Mouse (Mus musculus): Measurements from ENCODE around the gene Gm37240. TPM values are rescaled to one million over a fixed set of nuclear protein-coding genes. Genes with fewer than 3 reads are reported as not detected.

Gene Gm37240
- total and polyA plus RNA-seq, 3 experiments = 7.4 to 12.2 (median 7.4) TPM

DNA sequence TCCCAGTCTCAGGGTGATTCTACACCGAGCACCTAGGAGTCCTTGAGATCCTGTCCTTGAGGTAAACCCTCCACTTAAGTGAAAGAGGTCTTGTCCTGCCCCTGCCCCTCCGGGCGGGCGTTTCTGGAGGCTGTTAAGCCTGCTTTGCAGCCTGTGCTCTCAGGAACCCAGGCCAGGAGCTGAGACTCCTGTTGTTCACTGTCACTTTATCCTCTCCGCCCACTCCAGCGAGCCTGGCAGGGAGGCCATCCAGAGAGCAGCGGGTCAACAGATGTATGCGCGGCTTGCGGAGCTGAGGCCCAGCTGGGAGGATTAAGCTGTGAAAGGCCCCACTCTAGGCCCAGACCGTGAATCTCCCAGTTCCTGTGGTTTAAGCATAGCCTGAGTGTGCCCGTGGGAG is 701.5 kb downstream of the Gm37240 start:
- DNase-seq = no peak

DNA sequence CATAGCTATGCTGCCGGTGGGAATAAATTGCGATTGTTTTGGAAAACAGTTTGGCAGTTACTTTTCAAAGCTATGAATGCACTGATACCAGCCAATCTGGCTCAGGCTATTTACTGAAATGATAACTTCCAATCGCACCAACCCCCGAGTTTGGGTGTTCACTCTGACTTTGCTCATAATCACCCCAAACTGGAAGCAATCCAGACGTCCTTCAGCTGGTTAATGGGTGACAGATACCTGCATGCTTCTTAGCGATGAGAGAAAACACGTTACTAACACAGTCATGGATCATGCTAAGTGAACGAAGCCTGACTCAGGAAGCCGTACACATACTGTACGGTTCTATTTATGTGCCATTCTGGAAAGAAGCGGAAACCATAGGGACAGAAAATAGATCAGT is 702.4 kb downstream of the Gm37240 start:
- no peak for DNase-seq

DNA sequence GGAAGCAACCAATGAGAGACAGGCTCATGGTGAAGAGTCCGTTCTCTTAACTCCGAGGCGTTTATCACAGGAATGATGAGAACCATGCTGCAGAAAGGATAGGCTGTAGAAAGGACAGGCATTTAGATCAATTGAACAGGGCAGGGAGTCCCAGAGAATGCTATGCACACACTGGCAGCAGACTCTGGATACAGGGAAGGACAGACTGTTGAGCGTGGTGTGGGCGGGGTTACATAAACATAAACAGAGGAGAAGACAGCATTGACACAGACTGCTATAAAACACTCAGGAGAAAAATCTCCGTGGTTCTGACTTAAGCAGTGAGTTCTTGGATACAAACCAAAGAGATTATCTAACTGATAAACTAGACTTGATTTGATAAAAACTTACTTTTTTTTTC is 703.2 kb downstream of the Gm37240 start:
- no peak for DNase-seq

DNA sequence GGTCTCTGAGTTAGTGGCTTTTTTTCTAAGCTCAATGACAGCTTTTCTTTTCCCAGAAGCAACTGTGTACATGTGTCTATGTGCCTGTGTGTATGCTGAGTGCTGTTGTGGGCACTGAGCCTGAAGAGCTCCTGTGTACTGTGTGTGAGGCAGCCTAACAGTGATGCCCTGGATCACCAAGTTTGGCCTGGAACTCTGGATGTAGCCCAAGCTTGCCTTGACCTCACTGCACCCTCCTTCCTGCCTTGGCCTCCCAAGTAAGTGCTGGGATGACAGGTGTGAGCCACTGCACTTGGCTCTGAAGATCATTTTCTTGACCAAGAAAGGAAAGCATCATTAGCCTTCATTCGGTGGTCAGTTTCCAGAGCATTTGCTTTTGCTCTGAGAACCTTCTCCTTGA is 710.6 kb downstream of the Gm37240 start:
- DNase-seq = no peak

DNA sequence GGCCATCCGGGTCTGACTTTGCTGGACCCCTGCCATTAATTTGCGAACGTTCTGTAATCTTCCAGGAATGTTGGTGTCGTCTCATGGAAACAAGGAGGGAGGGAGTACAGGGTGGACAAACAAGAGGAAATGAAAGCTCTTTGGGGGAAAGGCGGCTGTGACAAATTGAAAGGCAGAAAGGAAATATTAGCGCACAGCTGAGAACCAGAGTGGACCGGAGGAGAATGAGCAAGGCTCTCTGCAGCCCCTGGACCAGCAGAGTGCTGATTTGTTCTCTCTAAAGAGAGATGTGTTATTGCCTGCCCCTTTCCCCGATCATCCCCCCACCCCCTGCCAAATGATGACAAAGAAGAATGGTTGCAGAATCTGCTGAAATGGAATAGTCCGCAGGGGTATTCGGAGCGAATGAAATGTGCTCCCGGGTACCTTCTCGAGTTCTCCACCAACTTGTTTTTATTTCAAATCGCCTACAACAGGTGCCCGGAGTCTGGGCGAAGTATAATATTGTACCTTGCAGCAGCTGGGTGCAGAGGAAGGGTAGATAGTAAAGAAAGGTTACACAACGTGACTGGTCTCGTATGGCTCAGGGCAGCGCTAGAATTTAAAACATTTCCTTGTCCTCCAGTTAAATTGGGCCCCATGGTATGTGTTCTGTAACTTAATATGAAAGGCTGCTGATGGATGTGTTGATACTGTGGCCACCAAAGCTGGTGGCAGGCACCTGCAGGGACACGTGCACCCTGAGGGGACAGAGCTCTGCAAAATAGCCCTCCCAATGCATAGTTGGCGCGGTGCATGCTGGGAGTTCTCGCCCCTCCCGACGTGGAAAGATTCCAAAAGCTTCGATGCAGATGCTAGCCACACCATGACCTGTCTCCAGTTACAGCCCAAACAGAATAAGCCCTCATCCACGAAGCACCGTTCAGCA is 712.5 kb downstream of the Gm37240 start:
- no peak for DNase-seq

DNA sequence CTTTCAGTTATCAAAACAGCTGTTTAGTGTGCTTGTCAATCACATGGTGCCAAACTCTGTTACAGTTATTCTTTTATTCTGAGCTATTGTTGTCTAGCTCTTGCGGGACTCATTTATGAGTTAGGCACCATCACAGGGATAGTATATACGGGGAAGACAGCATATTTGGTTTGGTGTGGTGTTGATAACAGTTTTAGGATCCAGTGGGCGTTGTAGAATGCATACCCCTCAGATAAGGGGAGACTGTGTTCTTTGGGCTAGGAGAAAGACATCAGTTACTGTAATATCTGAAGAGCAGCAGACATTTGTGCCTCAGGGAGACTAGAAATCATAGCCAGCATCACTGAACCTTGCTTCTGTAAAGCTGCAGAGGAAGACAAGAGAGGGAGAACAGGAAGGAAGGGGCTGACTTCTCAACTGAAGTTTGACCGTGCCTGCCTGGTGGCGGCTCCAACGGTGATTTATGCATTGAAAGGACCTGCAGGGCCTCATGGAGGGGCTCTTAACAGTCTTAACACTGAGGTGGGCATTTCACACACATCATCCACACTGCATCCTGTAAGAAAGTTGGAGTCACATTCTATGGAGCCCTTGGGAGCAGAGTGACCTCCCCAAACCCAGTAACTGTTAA is 713.8 kb downstream of the Gm37240 start:
- no peak for DNase-seq

DNA sequence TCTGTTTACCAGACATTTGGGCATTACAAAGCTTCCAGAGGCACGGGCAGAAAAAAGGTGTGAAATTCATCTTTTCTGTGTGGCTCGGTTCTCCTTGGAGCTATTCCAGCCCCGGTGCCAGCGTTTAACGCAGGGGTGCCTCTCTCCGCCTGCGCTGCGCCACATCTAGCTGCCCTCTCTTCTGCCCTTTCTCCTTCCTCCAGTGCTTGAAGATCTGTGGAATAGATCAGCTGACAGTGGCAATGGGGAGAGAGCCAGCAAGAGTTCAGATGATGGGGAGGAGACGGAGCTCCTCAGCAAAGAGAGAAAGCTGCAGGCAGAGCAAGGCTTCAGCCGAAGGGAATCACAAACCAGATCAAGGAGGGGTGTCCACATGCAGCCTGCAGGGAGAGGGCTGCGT is 714.8 kb downstream of the Gm37240 start:
- DNase-seq = no peak

DNA sequence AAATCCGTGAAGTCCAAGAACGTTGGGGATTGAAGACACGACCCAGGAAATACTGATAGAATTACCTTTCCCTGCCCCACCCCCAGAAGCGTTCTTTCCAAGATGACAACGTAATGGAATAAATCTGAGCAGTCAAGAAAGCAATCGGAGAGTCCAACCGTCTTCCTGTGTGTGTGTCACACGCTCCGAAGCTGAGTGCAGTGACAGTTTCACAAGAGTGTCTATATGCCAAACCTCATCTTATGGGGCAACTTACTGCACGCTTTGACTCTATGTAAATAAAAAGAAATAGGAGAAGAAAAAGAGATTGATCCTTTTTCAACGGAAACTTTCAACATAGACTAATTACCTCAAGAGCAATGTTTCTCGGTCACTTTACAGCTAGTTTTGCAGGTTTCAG is 715.2 kb downstream of the Gm37240 start:
- no peak for DNase-seq

DNA sequence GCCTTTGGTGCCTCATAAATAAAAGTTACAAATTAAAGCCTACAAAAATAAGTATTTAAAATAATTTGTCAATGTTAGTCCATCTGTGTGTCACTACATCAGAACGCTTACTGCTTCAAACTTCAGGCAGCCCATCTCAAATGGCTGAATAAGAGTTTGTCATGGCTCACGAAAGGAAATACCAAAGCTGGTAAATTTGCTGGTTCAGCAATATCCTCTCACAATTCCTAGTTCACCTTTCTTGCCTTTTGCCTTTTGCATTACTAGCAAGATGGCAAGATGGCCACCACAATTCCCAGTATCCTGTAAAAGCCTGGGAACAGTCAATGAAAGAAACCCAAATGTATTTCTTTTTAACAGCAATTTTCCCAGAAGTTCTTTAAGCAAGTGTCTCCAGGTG is 718.5 kb downstream of the Gm37240 start:
- DNase-seq = no peak

DNA sequence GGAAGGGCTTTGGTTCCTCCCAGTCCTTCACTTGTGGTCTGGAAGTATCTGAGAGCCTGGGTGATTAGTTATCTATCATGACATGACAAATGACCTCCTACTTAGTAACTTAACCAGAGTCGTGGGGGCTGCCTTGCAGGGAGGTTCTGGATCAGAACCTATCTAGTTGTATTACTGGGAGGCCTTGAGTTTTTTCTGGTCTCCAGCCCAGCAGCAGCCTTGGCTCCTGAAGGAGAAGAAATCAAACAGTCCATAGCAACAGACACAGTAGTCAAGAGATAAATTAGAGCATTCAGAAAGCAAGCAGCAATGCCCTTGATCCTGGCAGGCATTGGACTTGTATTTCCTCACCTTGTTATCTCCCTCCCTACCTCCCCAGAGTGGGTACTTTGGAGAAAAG is 722.4 kb downstream of the Gm37240 start:
- DNase-seq = peak; percentile 49

DNA sequence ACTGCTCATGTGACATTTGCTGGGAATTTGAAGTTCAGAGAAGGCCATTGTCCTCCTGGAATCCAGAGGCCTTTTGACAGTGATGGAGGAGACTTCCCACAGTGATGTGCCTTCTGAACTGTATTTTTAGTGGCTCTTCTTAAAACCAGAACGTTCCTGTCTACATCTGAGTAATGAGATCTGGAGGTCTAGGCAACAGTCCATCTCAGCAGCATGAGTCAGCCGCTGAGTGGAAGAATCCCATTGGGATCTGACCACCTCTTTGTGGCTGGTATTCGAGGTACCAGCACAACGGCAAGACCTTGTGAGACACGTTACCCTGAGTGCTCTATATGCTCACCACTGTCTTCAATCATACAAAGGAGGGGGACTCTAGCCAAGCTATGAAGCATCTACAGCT is 723.9 kb downstream of the Gm37240 start:
- DNase-seq = no peak

DNA sequence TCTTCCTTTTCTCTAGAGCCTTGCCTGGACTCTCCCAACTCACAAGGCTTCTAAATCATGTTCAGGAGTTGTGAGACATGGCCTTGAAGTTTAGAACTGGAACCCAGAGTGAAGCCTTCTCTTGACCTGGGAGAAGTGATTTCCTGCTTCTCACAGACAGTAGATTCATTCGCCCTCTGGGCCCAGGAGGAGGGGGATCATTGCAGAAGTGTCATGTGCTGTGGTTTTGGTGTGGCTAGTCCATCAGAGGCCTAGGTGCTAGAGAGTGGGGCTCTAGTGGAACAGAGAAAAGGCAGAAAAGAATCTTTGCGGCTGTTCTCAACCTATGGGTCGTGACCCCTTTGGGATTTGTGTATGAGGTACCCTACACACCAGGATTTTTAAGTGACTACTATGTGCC is 724.9 kb downstream of the Gm37240 start:
- no peak for DNase-seq

DNA sequence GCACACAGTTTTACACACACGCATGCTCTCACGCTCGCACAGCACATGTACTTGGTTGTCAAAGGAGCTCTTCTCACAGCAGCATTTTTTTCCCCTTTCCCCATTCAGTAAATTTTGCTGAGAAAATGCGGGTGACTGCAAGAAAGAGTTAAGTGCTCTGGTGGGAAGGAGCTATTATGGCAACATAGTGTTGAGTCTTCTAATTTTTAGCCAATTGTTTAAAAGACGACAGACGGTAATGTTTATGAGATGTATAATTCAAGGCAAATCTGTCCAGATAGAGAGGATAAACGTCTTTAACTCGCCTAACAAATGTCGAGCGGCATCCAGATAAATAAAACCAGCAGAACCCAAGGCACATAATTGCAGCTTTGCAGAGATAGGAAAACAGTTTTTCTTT is 726.5 kb downstream of the Gm37240 start:
- DNase-seq = no peak

DNA sequence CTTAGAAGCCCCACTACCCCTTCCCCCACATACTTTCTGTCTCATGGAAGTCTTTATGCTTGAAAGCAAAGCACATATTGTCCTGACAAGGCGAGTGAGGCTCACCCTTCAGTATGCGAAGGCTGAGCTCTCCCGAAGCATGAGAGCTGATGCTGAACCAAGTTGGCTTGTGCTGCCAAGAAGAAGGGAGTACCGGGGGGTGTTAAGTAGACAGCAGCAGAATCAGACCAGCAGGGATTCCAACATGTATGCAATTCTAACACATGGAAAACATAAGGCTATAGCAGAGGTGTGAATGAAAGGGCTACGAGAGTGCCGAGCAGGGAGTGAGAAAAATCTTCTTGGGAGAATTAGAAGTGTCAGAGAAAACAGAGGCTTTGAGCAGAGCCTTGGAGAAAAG is 727.7 kb downstream of the Gm37240 start:
- no peak for DNase-seq

DNA sequence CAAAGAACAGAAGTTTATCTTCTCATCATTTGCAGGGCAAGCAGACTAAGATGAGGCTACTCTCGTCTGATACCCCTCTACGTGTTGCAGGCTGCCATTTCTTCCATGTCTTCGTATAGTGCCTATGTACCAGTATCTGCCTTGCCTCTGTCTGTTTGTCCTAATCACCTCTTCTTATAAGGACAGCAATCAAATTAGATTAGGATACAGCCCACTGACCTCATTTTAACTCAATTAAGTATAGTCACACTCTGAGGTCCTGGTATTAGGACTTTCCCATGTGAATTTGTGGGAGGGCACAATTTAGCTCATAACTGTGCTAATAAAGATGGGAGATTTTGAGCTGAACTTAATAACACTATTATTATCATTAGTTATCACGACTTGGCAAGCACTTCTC is 738.5 kb downstream of the Gm37240 start:
- no peak for DNase-seq

DNA sequence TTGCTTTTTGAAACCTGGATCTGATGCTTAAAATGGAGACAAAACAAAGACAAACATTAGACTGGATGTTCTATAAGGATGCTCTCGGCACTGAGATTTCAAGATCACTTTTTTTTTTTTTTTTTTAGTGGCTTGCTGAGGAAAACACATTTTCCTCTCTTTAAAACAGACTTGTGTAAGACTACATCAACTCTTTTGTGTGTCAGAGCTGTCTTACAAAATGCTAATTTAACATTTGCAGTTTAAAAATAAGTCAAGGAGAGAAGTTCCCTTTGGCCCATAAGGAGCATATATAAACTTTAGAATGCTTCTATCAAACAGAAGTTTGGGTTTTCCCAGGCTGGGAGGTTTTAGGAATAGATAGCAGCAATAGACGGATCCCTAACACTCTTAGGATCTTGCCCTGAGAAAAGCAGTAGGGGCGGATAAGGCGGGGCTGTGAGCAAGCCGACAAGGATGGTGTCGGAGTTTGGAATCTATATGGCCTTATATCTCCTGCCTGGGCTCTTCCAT is 739.2 kb downstream of the Gm37240 start:
- no peak for DNase-seq

DNA sequence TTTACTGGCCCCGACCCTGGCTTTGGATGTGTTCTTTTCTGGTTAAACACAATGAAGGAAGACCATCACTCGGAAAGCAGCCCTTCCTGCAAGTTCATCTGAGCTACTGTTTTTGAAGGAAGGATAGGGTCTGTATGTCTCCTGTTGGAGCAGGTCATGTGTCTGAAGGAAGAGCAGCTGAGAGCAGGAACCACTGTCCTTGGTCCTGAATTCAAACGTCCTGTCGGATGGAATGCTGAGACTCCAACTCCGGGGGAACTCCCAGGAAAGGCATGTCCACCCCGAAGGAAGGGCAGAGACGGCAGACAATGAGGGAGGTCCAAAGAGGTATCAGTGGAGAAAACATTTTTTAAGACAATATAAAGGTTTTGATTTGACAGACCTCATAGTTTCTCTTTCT is 741.8 kb downstream of the Gm37240 start:
- DNase-seq = no peak

DNA sequence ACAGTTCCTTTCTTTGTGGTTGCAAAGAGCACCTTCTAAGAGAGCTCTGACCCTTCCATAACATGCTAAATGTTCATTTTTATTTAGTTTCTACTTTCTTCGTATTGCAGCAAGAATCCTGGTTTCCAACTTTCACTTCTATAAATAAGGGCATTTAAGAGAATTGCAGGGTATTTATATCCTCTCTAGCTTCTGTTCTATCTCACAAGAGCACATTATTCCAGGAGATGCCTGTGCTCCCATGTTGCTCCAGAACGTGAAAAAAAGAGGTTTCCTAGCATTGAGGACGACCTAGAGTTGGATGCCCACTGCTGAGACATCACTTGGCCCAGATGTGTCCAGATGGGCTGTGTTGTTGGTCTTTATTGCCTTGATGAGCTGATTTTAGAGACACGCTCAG is 742.2 kb downstream of the Gm37240 start:
- DNase-seq = no peak

DNA sequence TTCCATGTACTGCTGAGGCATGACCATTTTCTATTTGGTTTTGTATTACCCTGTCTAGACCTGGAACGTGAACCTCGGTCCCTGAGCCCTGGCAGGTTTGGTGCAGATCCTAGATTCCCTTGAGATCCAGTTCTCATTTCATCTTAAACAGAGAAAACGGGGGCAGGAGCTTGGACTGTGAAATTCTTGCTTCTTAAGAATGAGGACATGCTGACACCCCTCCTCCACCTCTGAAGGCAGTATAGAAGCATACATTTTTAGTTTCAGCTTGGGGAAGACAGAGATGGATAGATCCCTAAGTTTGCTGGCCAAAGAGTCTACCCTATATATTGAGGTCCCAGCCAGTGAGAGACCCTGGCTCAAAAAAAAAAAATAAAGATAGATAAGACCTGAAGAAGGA is 742.9 kb downstream of the Gm37240 start:
- no peak for DNase-seq

DNA sequence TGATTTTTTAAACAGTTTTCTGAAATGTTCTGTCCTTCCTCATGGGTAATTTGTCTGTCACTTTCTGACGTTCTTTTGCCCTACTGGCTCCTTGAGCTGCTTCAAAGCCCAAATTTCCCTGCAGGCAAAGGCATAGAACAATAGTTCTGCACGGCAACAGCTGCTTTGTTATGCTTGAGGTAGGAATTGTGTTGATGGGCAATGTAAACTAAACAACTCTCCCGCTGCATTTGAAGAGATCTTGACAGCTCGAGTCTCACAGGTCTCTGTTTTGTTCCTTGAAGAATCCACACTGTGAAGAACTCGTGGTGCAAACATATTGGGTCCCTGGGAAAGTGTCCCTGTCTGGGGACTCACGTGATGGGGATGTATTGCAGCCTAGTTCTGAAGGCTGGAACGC is 746.8 kb downstream of the Gm37240 start:
- no peak for DNase-seq

DNA sequence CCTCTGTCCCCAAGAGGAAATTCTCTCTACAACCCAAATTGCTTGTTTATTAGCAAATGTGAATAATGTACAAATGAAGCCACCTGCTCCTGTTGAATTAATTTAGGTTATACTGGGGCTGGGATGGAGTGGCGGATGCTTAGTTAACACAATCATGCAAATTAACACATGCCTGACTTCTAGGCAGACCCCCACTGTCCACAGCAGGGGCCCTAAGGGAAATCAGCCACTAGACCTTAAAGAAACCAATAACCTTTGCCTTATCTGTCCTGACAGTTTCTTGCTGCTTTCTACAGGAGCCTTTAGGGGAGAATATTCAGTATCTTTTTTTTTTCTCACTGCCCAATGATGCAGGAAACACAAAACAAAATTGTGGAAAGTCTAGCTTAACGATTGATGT is 748.9 kb downstream of the Gm37240 start:
- no peak for DNase-seq

DNA sequence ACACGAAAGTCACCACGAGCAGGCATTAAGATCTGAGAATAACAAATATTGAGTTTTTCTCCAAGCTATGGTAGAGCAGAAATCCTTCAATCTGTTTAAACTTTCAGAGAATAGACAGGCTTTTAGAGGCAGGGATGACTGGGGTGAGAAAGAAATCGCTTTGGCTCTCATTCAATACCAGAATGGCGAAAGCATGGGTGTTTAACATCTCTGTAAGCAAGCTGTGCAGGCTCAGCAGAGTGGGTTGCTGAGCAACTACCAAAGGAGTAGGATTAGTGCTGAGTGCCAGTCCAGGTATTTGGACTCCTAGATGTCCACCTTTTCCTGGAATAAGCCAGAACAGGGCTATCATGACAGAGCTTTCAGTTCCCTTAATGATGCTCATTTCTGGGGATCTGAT is 753.8 kb downstream of the Gm37240 start:
- DNase-seq = no peak

DNA sequence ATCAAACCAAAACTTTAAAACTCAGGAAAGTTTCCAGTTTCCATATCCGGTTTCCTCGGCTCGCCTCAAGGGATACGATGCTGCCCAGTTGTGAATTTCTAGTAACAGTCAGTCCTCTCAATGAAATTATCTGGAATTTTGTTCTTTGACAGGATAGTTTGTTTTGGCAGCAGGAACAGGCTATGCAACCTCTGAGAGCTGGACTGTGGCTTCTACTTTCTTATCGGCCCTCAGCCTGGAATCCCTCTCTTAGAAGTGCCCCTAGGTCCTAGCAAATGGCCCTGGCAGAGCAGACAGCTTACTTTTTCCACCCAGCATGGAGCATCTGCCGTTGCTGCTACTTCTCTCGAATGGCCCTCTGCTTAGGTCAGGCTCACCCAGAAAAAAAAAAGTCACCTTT is 755.4 kb downstream of the Gm37240 start:
- DNase-seq = no peak

DNA sequence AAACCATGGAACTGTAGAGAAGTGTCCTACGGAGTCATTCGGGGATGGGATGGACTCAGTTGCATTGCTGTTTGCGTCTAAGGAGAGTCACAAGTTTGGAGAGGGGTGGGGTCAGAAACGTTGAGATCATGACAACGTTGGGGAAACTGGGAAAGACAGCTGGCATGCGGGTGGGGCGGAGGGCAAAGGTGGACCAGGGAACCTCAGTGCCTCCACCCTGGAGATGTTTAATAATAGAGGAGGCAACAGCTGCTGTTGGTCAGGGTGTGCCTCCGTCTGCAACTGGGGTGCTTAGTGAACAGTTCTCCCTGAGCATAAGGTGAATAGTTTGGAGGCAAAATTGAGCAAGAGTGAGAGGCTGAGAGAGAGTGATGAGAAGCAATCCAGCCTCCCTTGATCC is 758.8 kb downstream of the Gm37240 start:
- no peak for DNase-seq
